Mouse (Mus musculus) layer of hippocampus, postnatal 10 days (tissue): Measurements from ENCODE around the gene Wdfy3. TPM values are rescaled to one million over a fixed set of nuclear protein-coding genes. Genes with fewer than 3 reads are reported as not detected.

Experiments
- DNase-seq, 2 experiments: peaks; one replicate each; pipeline ENCODE4 v3.0.0; 2021; ENCODE audit warnings: low spot score in 2 of 2
- total RNA-seq, 2 experiments: library from RNA; stranded (reverse); gene quantifications; 2 replicates each; pipeline ENCODE4 v1.2.3; 2021

Gene Wdfy3
- total RNA-seq, 2 experiments from 2014 or later, result 105 to 106 TPM

DNA sequence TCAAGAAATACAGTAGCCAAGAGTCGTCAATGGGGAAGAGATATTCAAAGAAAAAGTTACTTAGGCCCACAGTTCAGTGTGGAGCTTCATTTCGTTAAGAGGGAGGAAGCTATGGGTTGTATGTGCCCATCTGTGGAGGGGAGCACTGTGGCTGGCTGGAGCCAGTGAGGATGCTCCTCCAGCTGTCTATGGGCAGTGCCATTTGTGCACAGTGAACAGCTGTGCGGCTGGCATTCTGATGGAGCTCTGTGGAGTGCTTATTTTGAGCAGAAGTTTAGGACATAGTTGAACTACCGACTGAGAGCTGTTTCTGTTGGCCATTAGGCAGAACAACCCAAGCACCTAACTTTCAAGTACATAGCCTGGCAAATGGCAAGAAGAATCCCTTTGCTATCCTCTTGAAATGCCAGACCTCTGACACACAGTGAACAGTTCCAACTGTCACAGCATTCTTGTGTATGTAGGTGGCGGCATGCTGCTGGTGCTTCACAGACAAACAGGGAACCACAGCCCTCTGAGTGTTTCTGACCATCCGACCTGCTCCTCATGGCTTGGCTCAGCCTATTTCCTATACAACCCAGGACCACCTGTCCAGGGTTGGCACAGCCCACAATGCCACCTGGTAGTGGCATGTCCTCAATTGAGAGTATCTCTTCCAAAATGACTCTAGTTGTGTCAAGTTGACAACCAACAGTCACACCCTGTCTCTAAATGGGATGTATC, 177.9 kb downstream of the Wdfy3 start:
- DNase-seq, result no peak

DNA sequence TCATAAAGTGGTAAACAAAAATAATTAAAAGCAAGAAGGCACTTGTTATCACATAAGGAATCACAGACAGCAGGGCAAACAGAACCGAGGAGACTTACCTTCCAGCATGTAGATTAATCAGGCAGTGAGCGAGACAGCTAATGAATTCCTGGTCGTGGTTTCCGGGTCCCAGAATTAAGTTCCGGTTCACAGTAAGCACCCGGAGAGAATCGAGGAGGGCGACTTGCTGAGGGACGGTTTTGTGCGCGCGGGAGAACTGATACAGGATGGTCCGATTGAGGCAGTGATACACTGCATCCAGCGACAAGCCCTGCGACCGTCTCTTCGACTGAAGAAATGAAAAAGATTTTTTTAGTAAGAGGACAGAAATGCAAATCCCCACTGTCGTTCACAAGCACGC, 181.7 kb downstream of the Wdfy3 start:
- no peak for DNase-seq

DNA sequence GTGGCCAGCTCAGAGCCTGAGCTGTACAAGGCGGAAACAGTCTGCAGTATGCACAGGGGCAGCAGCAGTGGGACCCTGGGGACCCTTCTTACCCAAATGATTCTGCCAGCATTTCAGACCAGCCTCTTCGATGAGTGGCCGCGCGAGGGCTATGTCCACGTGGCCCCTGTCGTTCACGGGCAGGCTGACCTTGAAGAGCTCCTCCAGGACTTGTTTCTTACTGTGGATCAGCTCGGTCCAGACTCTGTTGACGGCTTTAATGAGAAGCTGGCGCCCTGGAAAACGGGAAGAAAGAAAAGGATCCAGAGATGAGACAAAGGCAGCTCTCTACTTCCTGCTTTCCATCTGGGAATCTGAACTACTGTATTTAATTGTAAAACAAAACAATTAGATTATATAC, 184.7 kb downstream of the Wdfy3 start:
- DNase-seq, result no peak

DNA sequence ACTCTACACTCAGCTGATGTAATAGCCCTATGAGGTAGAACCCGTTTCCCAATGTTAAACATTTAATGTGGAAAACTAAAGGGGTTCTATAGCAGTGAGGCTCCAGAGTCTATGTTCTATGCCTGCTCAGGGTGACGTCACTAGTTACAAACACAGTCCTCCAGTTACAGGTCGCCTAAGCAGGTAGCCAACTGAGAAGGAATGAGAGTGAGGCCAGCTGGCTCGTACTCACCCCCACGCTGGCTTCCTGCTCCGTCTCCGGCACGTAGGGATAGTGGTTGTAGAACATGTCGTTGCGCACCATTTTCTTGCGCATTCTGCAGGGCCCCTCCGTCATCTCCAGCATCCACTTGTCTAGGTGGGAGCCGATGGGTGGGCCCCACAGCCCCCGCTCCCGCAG, 187.5 kb downstream of the Wdfy3 start:
- no peak for DNase-seq

DNA sequence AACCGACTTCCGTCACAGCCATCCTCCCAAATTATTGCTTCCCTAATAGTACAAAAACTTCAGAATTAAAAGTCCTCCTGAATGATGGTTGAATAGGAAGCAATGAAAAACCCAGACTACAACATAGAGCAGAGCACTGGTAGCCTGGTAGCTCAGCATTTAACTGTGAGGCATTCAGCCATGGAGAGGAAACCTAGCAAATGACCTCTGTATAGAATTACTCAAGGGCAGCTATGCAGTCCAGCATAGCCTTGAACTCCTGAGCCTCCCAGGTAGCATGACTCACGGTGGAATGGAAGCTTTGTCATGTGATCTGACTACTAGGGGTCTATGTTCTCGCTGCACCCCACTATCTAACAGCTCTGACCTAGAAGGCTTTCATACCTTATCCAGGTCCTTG, 189.8 kb downstream of the Wdfy3 start:
- DNase-seq, result no peak

DNA sequence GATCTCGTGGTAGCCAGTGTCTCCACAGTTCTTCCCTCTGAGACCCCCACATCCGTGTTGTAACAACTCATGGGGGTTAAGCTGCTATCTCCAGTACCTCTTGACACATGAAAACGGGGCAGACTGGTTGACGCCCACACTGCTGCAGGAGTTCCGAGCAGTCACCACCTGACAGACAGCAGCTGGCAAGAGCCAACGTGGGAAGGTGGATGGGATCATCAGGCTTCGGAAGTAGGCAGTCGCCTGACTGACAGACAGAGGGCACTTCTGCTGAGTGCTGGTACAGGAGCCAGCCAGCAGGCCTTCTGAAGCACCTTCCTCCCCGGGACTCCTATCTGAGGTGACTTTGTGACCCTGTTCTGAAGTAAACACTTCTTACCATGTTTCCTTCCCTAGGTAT, 191.3 kb downstream of the Wdfy3 start:
- peak in 1 of 2 experiments; percentile 26 for DNase-seq

DNA sequence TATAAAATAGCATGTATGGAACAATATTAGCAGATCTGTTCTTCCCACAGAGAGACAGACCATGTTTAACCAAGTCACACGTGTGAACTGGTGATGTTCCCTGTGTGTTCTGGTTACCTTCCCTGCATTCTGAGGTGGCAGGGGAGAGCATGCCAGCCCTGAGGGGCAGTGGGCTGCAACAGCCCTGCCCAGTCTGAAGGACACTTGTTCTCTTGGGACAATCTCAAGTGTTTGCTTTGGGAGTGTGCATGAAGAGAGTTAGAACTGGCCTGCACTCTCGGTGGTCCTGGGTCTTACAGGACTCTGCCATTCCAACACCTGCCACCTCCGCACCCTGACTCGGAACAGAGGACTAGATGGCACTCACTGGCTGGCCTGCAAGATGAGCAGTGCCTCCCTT, 193.5 kb downstream of the Wdfy3 start:
- DNase-seq, result no peak

DNA sequence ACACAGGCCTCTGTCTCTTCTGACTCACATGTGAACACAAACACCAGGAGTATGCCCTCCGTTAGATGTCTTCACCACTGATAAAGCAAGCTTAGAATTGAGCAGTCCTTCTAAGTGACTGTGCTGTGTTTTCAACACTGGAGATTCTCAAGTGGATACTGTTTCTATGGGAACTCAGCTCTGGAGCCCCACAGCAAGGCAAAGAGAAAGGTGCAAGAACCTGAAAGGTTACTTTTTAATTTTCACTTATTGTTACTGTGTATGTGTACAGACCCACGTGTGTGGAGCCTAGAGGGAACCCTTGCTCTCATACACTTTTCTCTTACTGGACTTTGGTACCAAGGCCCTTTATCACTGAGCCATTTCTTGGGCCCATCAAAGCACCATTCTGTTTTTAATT, 203.0 kb downstream of the Wdfy3 start:
- no peak for DNase-seq

DNA sequence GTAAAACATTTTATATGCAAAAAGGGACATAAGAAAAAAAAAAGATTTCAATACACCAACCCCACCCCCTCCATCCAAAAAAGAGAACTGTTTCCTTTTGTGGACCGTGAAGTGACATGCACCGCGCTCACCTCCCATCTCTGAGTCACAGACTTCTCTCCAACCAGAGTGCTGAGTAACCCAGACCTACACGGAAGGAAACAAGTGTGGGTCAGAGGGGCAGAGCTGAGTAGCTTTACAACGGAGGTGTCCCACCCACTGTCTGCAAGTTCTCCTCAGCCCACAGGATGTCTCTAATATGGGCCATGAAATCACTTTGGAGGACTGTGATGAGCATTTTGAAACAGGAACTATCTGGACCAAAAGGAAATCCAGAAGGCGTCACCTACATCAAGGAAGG, 205.8 kb downstream of the Wdfy3 start:
- no peak for DNase-seq

DNA sequence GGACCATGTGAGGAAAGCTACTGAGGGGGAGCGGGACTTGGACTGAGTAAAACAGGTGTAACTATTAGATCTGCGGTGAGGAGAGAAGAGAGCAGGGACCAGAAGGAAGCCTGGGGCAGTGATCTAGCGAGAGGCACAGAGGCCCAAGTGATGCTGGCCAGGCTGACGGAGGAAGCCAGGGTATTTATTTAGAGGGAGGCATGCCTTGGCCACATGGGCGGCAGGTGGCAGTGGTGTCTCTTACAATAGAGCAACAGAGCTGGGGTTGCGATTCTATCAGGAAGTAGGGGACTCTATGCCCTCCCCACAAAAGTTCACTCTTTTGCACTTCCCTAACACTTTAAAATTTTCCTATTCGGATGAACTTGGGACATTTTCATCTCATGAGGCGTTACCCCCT, 207.1 kb downstream of the Wdfy3 start:
- DNase-seq, result no peak

DNA sequence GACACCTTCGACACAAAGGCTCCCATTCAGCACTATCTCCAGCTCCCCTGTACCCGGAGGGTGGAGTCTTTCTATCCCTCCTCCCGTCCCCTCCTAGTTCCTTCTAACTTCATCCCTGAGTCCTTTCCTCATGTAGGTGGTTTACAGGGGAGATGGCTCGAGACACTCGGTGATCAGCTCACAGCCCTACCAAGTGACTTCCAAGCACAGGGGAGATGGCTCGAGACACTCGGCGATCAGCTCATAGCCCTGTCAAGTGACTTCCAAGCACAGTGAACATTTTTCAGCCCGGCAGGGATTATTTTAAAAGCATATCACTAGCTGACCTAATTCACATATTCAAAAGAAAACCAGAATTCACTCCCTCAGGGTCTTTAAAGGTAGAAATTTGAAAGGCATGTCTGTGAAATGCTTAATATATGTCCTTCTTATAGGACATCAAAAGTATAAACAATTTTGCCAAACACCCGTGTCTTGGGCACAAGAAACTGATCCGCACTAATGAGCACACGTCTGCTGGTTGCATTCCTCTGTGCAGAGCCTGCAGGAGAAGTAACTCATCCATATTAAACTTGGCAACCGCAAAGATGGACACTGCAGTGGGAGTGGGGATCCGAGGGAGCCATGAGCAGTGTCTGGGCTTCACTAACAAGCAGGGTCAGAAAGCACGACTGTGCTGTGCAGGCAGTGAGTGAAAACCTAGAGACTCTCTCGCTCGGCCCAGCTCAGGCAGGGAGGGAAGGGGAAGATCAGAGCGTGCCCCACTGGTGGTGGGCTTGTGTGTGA, 207.7 kb downstream of the Wdfy3 start:
- DNase-seq, result no peak

DNA sequence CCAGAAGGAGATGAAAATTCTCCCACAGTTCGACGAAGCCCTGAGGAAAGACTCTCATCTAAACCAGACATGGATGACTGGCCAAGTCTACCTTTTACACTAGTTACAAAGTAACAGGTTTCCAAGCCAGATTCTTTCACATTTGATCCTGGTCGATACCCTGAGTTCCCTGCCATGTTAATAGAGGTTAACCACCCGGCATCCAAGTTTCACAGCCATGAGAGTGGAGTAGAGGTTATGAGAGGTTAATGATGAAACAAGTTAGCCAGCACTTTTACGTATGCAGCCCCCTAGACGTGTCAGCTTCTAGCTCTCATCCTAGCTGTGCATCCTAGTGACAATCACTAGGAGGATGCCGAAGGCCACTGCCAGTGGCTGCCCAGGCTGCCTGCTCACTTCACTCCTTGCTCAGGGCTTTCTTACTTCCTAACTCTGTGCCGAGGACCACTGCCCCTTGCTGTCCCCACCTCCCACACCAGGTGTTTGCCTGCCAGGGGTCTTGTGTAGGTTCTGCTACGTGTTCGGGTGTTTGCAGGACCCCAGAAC, 210.8 kb downstream of the Wdfy3 start:
- DNase-seq, result no peak

DNA sequence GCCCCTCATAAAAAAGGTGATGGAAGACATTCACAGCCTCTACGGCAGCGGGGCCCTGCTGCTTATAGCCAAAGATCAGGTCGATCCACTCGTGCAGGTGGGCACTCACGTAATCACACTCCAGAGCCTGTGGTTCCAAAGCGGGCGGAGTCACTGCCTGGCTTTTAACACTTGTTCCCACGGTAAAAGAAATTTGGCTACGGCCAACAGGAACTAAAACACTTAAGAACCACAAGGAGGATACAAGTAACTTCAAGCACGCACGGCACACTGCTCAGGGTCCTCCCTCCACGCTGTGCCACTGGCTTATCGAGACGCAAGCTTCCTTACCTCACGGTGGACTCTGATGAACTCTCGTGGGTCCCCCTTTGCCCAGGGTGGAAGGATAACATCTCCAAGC, 214.2 kb downstream of the Wdfy3 start:
- no peak for DNase-seq

DNA sequence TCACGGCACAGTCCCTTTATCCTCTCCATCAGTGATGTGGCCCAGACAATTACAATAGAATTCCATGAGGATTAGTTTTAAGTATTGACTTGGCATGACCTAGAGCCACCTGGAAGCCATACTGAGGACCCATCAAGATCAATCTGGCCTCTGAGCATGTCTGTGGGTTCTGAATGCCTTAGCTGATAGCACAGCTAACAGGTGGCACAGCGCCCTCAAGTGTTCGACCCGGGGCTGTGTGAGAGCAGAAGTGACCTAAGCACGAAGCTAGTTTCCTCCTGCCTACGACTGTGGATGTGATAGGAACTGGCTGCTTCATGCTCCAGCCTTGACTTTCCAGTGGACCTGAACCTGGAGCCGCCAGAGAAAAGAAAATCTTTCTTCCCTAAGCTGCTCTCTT, 215.1 kb downstream of the Wdfy3 start:
- no peak for DNase-seq

DNA sequence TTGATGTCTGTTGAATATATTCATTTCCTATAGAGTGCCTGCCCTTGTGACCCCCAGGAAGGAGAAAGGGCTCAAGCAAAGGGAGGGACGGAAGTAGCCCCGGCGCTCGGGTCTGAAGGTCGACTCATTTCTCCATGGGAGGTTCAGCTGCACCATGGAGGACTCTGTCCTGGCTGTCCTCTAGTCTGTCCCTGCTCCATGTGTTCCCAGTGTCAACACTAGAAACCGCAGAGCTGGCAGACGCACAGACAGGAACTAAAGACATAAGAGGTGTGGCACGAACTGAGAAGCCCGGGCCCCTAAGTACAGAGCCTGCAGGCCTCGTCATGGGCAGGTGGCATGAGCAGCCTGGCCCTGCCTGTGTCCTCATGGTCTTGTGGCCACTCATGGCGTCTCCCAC, 215.6 kb downstream of the Wdfy3 start:
- DNase-seq, result no peak

DNA sequence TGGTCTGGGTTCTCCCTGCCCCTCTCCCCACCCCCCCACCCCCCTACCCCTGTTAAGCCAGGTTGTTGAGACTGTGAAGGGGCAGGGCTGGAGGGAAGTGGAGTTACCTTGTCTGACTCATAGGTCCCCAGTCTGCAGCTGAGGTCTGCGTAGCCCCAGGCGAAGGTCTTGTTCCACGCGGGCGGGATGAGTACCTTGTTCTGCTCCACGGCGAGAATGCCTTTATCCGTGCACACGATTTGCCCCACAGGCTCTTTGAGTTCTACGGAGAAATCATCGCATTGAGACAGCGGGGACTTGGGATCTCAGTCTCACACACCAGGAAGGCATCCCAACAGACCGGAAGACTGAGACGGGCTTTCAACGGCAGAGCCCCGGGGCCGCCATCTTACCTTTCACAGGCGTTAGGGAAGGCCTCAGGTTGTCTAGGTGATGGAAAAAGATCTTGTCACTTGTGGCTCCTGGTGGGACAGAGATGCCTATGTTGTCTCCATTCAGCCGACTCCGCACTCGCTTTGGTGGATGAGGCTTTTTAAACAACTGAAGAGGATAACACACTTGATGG, 217.5 kb downstream of the Wdfy3 start:
- DNase-seq, result no peak

DNA sequence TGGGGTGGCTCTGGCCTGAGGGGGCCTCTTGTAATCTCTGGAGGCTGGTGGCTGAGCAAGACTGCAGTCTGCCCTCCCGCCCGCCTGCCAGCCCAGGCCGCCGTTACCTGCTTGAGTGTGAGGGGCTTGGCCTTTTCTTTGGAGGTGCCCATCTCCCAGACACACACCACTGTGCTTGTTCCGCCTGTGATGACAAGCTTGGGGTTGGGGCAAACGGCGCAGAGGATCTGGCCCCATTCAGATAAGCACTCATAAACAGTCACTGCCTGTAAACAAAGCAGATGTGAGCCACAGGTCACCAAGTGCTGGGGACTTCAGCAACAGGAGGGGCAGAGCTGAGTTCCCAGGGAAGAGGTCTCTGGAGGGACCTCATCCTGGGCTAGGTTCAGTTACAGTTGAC, 218.6 kb downstream of the Wdfy3 start:
- no peak for DNase-seq

DNA sequence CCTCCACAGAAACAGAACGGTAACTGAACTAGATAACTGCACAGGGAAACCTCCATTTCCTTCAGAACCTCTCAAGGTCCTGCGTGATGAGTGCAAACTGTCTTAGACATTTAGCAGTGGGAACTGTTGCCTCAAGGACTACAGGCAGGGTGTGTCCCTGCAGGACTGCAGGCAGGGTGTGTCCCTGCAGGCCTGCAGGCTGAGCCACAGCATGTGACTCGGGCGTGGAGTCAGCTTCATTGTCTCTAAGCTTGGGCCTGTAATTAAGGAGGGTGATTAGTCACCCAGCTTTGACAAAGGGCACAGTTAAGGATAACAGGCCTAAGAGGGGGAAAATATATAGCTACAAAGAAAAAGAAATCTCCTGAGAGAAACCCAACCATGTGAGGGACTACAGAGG, 222.0 kb downstream of the Wdfy3 start:
- DNase-seq, result no peak

DNA sequence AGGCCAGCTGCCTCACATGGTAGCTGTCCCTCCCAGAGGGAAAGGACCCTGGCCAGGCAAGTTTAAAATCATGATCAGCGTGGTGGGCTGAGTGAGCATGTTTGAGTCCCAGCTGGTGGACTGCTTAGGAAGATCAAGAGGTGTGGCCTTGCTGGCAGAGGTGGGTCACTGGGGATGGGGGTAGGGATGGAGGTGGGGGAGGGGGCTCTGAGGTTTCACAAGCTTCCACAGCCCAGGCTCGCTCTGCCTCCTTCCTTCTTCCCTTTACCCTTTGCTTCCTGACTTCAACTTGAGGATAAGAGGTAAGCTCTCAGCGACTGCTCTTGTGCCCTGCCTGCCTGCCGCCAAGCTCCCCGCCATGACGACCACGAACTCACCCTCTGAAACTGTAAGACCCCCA, 222.4 kb downstream of the Wdfy3 start:
- no peak for DNase-seq

DNA sequence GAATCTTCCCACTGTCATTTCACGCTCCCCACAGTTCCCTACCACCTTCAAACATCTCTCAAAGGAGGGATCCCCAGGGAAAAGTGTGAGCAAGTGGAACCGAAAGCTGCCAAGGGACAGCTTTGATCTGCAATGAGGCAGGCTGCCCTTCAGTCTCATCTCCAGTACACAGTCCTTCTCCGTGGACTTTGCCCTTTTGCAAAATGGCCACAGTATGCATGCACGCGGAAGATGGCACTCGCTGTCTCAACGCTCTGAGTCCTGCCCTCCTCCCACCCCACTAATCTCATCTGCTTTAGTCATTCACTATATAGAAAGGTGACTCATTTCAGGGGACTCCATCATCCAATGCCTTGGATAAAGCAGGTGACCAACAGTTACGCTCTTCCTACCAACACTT, 223.8 kb downstream of the Wdfy3 start:
- no peak for DNase-seq

DNA sequence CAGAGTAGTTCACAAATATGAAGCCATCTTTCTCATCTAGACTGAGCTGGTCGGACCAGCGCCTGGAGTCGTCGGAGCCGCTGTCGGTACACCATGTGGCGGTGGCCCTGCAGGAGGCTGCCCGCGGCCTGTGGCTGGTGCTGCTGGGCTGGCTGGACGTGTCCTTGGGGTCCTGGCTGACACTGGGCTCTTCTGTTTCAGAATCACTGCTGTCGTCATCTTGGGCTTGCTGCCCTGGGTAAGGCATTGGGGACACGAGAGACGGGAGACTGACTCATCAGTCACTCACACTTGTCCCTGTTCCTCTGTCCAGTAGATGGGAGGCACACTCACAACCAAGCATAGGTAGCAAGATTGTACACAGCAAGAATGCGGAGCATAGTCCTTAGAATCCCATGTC, 224.7 kb downstream of the Wdfy3 start:
- DNase-seq, result no peak

DNA sequence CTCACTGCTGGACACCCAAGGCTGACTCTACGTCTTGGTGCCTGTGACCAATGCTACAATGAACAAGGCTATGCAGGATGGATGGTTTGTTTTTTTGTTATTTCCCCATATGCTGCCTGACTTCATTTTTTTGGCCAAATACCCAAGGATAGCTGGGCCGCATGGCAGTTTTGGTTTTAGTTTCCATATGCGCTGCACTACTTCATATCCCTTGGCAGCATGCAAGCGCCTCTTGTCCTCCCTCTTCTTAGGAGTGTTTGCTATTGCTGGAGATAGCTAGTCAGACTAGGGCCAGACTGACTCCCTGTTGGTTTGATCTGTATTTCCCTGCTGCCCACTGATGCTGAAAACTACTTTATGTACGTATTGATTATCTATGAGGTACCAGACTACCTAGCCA, 229.2 kb downstream of the Wdfy3 start:
- DNase-seq, result no peak
